Mouse (Mus musculus) intestine, embryonic 14.5 days (tissue): ENCODE results near the gene Flad1. TPM values are rescaled to one million over a fixed set of nuclear protein-coding genes. Genes with fewer than 3 reads are reported as not detected.
A peak's percentile ranks its signal among the peaks of the same experiment; 100 is the strongest.

ENCODE experiments used
- ATAC-seq: fragments of 200-750 bp; cut with Nextera tagmentation; replicated peaks from 2 replicates; pipeline ENCODE4 v1.8.0; 2017; ENCODE audit warnings: low read depth, moderate number of reproducible peaks, moderate TSS enrichment, moderate library complexity; ENCODE audit not compliant: low FRiP score, low TSS enrichment
- DNase-seq: peaks from one replicate; pipeline ENCODE4 v3.0.0-alpha.2; 2018; ENCODE audit warnings: low spot score
- H3K27ac ChIP-seq: fragments of 300-500 bp; sonication (generic); 2 replicates; pipeline ENCODE4 v1.5.1; 2014; ENCODE audit warnings: low read depth, mild to moderate bottlenecking, control low read depth
- H3K27me3 ChIP-seq: fragments of 300-500 bp; sonication (generic); replicated peaks from 2 replicates; pipeline ENCODE4 v1.6.1; 2014; ENCODE audit warnings: low read length, control low read depth; ENCODE audit not compliant: control insufficient read depth, insufficient read depth
- H3K36me3 ChIP-seq: fragments of 300-500 bp; sonication (generic); 2 replicates; pipeline ENCODE4 v1.6.1; 2014; ENCODE audit warnings: low read length, control low read depth; ENCODE audit not compliant: control insufficient read depth, insufficient read depth
- H3K4me1 ChIP-seq: fragments of 300-500 bp; sonication (generic); replicated peaks from 2 replicates; pipeline ENCODE4 v1.6.1; 2014; ENCODE audit warnings: low read length, control low read depth, mixed read lengths; ENCODE audit not compliant: control insufficient read depth, insufficient read depth
- H3K4me2 ChIP-seq: fragments of 300-500 bp; sonication (generic); 2 replicates; pipeline ENCODE4 v1.6.1; 2014; ENCODE audit warnings: low read length
- H3K4me3 ChIP-seq: fragments of 300-500 bp; sonication (generic); 2 replicates; pipeline ENCODE4 v1.5.1; 2014; ENCODE audit warnings: low read depth, low read length, control low read depth, mixed read lengths
- H3K9ac ChIP-seq: fragments of 300-500 bp; sonication (generic); 2 replicates; pipeline ENCODE4 v1.6.1; 2014; ENCODE audit warnings: mild to moderate bottlenecking, low read length
- H3K9me3 ChIP-seq: fragments of 300-500 bp; sonication (generic); 2 replicates; pipeline ENCODE4 v1.6.1; 2016; ENCODE audit warnings: low read length, control low read depth; ENCODE audit not compliant: control insufficient read depth
- WGBS: fragments of 180-500 bp; shearing (Covaris S2); extraction: QIAGEN DNeasy Blood & Tissue Kit; methylation state at CpG from one replicate; pipeline ENCODE4 v1.1.7; 2014; 5-methylcytosine and 5-hydroxymethylcytosine counted together
- polyA plus RNA-seq: library from polyadenylated mRNA; unstranded; fragments of >200 nt; fragmentation: Nextera tagmentation; extraction: Ambion mirVana; gene quantifications from 2 replicates; pipeline ENCODE4 v1.2.1, GENCODE M21; 2014

The Flad1 gene
- polyA plus RNA-seq, 1 experiment from 2014 or later = 28.7 TPM

- H3K4me1 ChIP-seq = peaks cover 11% of the 10 kb centered on the region
- peaks cover 7% of the 10 kb centered on the region for H3K36me3 ChIP-seq
- H3K27me3 ChIP-seq = no peaks in the 10 kb centered on the region
- DNase-seq (no peak), ATAC-seq (0 out of 2 replicates have a peak, but pooled peaks have one; percentile 6)
- peak overlapping the region; percentile 53; the same call in 1 of the 2 replicates for H3K4me3 ChIP-seq
- H3K4me2 ChIP-seq = peak overlapping the region; percentile 62
- no peaks in the 10 kb centered on the region for H3K9me3 ChIP-seq
- WGBS = 83% methylated on average over 4 of the region's 4 CpGs
- H3K27ac ChIP-seq = no peak overlapping the region
- H3K9ac ChIP-seq = no peak overlapping the region
These were observed 33.8 kb downstream of the Flad1 start for GRCm38 (mm10) chr3:89377831-89378230.

GRCm38 (mm10) chr3:89373581-89374231 lies 38.0 kb downstream of the Flad1 start:
- Histone ChIP-seq H3K27me3 (no peaks in the 10 kb centered on the region), H3K36me3 (no peaks in the 10 kb centered on the region), H3K4me2 (no peak overlapping the region), H3K9ac (no peak overlapping the region), H3K9me3 (no peaks in the 10 kb centered on the region), H3K4me1 (peaks cover 5% of the 10 kb centered on the region; the same call in 1 of the 2 replicates), H3K4me3 (no peak overlapping the region), H3K27ac (no peak overlapping the region)
- DNase-seq (no peak), ATAC-seq (no peak)
- WGBS = 48% methylated on average over 5 of the region's 5 CpGs

DNA sequence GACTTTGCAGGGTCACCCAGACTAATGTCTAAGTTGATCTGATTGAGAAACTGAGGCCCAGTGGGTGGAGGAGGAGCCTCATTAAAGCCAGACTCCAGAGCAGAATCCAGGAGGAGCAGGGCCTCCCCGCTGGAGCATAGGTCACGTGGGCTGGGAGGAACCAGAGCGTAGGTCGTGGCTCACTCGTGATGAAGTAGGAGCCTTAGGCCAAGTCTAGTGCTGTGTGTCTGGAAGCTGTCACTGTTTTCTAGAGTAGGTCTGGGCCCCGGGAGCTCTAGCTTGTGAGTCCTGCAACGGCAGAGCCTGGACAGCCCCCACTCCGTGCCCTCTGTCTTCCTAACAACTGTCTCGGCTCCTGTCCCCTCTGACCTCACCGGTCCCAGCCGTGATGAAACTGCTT lies 44.3 kb downstream of the Flad1 start:
- Histone ChIP-seq H3K4me2 (no peak overlapping the region), H3K4me1 (peaks cover 5% of the 10 kb centered on the region; the same call in 1 of the 2 replicates), H3K4me3 (no peak overlapping the region), H3K27me3 (no peaks in the 10 kb centered on the region), H3K36me3 (no peaks in the 10 kb centered on the region), H3K27ac (no peak overlapping the region), H3K9ac (no peak overlapping the region), H3K9me3 (no peaks in the 10 kb centered on the region)
- DNase-seq (no peak), ATAC-seq (no peak)
- 37% methylated on average over 11 of the region's 11 CpGs for WGBS

DNA sequence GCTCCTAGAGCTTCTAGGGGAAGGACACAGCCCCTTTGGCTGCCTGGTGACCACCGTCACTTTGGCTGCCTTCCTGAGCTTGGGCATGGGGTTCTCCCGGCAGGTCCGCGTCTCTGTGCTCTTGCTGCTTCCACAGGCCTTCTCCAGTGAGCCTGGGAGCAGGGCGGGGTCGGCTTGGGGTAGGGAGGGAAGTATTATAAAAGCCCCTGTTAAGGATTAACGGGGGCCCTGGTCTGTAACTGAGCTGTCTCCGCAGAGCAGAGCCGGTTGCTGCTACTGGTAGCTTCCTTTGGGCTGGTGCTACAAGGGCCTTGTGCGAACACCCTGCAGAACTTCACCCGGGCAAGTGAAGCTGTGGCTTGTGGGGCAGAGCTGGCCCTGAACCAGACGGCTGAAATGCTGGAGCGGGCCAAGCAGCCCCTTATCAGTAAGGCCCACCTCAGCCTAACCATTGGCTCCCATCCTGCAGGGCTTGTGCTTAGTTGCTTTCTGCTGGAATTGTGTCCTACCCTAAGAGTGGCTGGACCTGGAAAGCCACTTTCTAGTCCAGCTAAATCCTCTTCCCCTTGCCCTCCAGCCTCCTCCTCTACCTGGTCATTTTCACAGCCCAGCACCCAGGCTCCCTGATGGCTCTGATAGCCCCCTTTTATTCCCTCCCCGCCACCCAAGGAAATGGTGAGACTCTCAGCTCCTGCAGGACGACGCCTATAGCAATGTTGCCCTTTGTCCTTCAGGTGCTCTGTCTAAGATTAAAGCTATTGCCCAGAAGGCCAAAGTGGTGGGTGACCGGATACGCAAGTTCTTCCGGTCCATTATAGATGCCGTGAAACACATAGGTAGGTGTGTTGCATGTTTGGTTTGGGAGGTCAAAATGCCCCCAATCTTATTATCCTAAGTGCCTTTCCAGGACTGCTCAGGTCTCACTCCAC lies 45.9 kb downstream of the Flad1 start:
- H3K4me1 ChIP-seq = peaks cover 5% of the 10 kb centered on the region; the same call in 1 of the 2 replicates
- no peak for DNase-seq
- no peak overlapping the region for H3K4me3 ChIP-seq
- WGBS = 64% methylated on average over 20 of the region's 20 CpGs
- H3K36me3 ChIP-seq = no peaks in the 10 kb centered on the region
- H3K27ac ChIP-seq = no peak overlapping the region
- no peaks in the 10 kb centered on the region for H3K9me3 ChIP-seq
- peak overlapping the region; percentile 9; the same call in 1 of the 2 replicates for H3K4me2 ChIP-seq
- H3K9ac ChIP-seq = no peak overlapping the region
- 0 out of 2 replicates have a peak, but pooled peaks have one; percentile 32 for ATAC-seq
- H3K27me3 ChIP-seq = no peaks in the 10 kb centered on the region

GRCm38 (mm10) chr3:89365153-89365485 lies 46.6 kb downstream of the Flad1 start, which contains the start of gene Dcst1:
Gene Dcst1 (minus strand): TSS chr3:89365253.
- Histone ChIP-seq H3K27me3 (no peaks in the 10 kb centered on the region), H3K9me3 (no peaks in the 10 kb centered on the region), H3K4me2 (peak within 1 kb of the TSS; percentile 9; the same call in 1 of the 2 replicates), H3K27ac (no peak within 1 kb of the TSS), H3K9ac (no peak within 1 kb of the TSS), H3K4me3 (no peak within 1 kb of the TSS), H3K36me3 (no peaks in the 10 kb centered on the region), H3K4me1 (peaks cover 5% of the 10 kb centered on the region; the same call in 1 of the 2 replicates)
- DNase-seq = no peak
- no peak for ATAC-seq
- WGBS = 84% methylated on average over 11 of the region's 11 CpGs

GRCm38 (mm10) chr3:89364631-89365030 lies 47.0 kb downstream of the Flad1 start:
- Histone ChIP-seq H3K27ac (no peak overlapping the region), H3K4me2 (no peak overlapping the region), H3K4me1 (peaks cover 5% of the 10 kb centered on the region; the same call in 1 of the 2 replicates), H3K36me3 (no peaks in the 10 kb centered on the region), H3K9me3 (no peaks in the 10 kb centered on the region), H3K27me3 (no peaks in the 10 kb centered on the region), H3K4me3 (no peak overlapping the region), H3K9ac (no peak overlapping the region)
- DNase-seq = no peak
- WGBS = 66% methylated on average over 8 of the region's 8 CpGs
- no peak for ATAC-seq

- 80% methylated on average over 7 of the region's 7 CpGs for WGBS
These were observed 50.0 kb downstream of the Flad1 start, which contains the start of gene Dcst2 for GRCm38 (mm10) chr3:89361675-89362074. Gene Dcst2 (plus strand): TSS chr3:89361975.

GRCm38 (mm10) chr3:89360237-89360636 lies 51.4 kb downstream of the Flad1 start:
- Histone ChIP-seq H3K9ac (no peak overlapping the region), H3K9me3 (no peaks in the 10 kb centered on the region), H3K27me3 (no peaks in the 10 kb centered on the region), H3K36me3 (no peaks in the 10 kb centered on the region), H3K4me1 (no peaks in the 10 kb centered on the region; the same call in 1 of the 2 replicates), H3K4me2 (no peak overlapping the region), H3K4me3 (no peak overlapping the region), H3K27ac (no peak overlapping the region)
- DNase-seq (no peak), ATAC-seq (no peak)
- WGBS = 79% methylated on average over 3 of the region's 3 CpGs

More at GRCm38 (mm10) chr3:89361675-89362074, 50.0 kb downstream of the Flad1 start, which contains the start of gene Dcst2:
- no peak within 1 kb of the TSS for H3K4me2 ChIP-seq
- no peaks in the 10 kb centered on the region for H3K9me3 ChIP-seq
- H3K4me3 ChIP-seq = no peak within 1 kb of the TSS
- no peaks in the 10 kb centered on the region; the same call in 1 of the 2 replicates for H3K4me1 ChIP-seq
- DNase-seq = no peak
- H3K27ac ChIP-seq = no peak within 1 kb of the TSS
- no peak within 1 kb of the TSS for H3K9ac ChIP-seq
- no peaks in the 10 kb centered on the region for H3K27me3 ChIP-seq
- ATAC-seq = no peak
- H3K36me3 ChIP-seq = no peaks in the 10 kb centered on the region
